Mouse (Mus musculus) limb, embryonic 12.5 days (tissue): Measurements from ENCODE around the gene Shroom1. TPM values are rescaled to one million over a fixed set of nuclear protein-coding genes. Genes with fewer than 3 reads are reported as not detected.

Experiments
- ATAC-seq: fragments of 200-750 bp; cut with Nextera tagmentation; 2 replicates; pipeline ENCODE4 v1.8.0; 2017; ENCODE audit warnings: low read depth, moderate TSS enrichment; ENCODE audit not compliant: insufficient number of reproducible peaks, insufficient read depth, low FRiP score, low TSS enrichment
- H3K27ac ChIP-seq: fragments of 300-500 bp; sonication (generic); 2 replicates; pipeline ENCODE4 v1.5.1; 2016; ENCODE audit warnings: mild to moderate bottlenecking, moderate library complexity
- H3K27me3 ChIP-seq: fragments of 300-500 bp; sonication (generic); 2 replicates; pipeline ENCODE4 v1.6.1; 2016; ENCODE audit warnings: mild to moderate bottlenecking, moderate library complexity
- H3K36me3 ChIP-seq: fragments of 300-500 bp; sonication (generic); 2 replicates; pipeline ENCODE4 v1.6.1; 2016; ENCODE audit warnings: mild to moderate bottlenecking, moderate library complexity
- H3K4me1 ChIP-seq: fragments of 300-500 bp; sonication (generic); replicated peaks from 2 replicates; pipeline ENCODE4 v1.6.1; 2016
- H3K4me2 ChIP-seq: fragments of 300-500 bp; sonication (generic); 2 replicates; pipeline ENCODE4 v1.6.1; 2016; ENCODE audit warnings: mild to moderate bottlenecking, moderate library complexity
- H3K4me3 ChIP-seq: fragments of 300-500 bp; sonication (generic); replicated peaks from 2 replicates; pipeline ENCODE4 v1.5.1; 2016; ENCODE audit warnings: mild to moderate bottlenecking
- H3K9ac ChIP-seq: fragments of 300-500 bp; sonication (generic); replicated peaks from 2 replicates; pipeline ENCODE4 v1.6.1; 2016; ENCODE audit warnings: mild to moderate bottlenecking, moderate library complexity
- H3K9me3 ChIP-seq: fragments of 300-500 bp; sonication (generic); 2 replicates; pipeline ENCODE4 v1.6.1; 2016; ENCODE audit warnings: mild to moderate bottlenecking, moderate library complexity
- WGBS: fragments of 180-500 bp; shearing (Covaris S2); methylation state at CpG from one replicate; pipeline ENCODE4 v1.1.7; 2016; 5-methylcytosine and 5-hydroxymethylcytosine counted together
- polyA plus RNA-seq: library from polyadenylated mRNA; unstranded; fragments of >200 nt; fragmentation: Nextera tagmentation; extraction: Ambion mirVana; gene quantifications from 2 replicates; pipeline ENCODE4 v1.2.1, GENCODE M21; 2016

Gene Shroom1
- polyA plus RNA-seq, 1 experiment from 2014 or later = 6.8 TPM

GRCm38 (mm10) chr11:53447996-53448395 lies 9.0 kb upstream of the Shroom1 start:
- Histone ChIP-seq H3K9me3 (no peaks in the 10 kb centered on the region), H3K4me2 (no peak overlapping the region), H3K9ac (no peak overlapping the region), H3K27ac (no peak overlapping the region), H3K27me3 (no peaks in the 10 kb centered on the region; the same call in 1 of the 2 replicates), H3K4me3 (no peak overlapping the region), H3K4me1 (peaks cover 7% of the 10 kb centered on the region; the same call in 1 of the 2 replicates), H3K36me3 (no peaks in the 10 kb centered on the region)
- ATAC-seq = no peak
- WGBS = 86% methylated on average over 8 of the region's 8 CpGs

GRCm38 (mm10) chr11:53448529-53448928 lies 8.5 kb upstream of the Shroom1 start:
- Histone ChIP-seq H3K9ac (no peak overlapping the region), H3K4me2 (no peak overlapping the region), H3K27me3 (no peaks in the 10 kb centered on the region; the same call in 1 of the 2 replicates), H3K4me1 (peaks cover 7% of the 10 kb centered on the region; the same call in 1 of the 2 replicates), H3K4me3 (no peak overlapping the region), H3K36me3 (no peaks in the 10 kb centered on the region), H3K9me3 (no peaks in the 10 kb centered on the region), H3K27ac (no peak overlapping the region)
- WGBS = 73% methylated on average over 1 of the region's 1 CpGs
- ATAC-seq = no peak

DNA sequence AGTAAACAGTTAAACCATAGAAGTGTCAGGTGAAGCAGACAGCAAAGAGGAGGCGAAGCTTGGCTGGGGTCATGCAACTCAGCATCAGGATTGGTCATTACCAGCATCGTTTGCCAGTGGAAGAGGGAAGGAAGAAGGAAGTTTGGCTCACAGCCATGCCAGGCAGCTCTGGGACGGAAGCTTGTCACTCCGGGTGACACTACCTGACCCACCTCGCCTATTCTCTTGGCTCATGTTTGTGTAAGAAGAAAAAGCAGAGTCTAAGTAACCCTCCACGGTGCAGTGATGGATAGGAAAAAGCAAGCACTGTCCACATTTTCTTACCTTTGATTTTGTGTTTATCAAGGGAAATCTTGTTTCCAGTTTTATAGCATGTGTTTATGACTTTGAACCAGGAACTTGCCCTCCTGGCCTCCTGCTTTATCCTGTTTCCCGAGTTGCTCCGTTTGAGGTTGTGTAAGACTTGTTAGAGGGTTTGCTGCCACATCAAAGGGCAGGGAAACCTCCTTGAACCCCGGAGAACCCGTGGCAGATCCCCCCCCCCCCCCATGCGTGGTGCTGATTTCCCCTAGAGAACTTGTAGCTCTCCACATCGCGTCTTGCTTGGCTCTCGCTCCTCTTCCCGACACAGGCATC lies 6.8 kb upstream of the Shroom1 start:
- ATAC-seq = no peak
- no peaks in the 10 kb centered on the region; the same call in 1 of the 2 replicates for H3K27me3 ChIP-seq
- no peaks in the 10 kb centered on the region for H3K36me3 ChIP-seq
- no peak overlapping the region for H3K4me2 ChIP-seq
- H3K4me3 ChIP-seq = no peak overlapping the region
- H3K9ac ChIP-seq = no peak overlapping the region
- WGBS = 43% methylated on average over 15 of the region's 15 CpGs
- H3K27ac ChIP-seq = no peak overlapping the region
- no peaks in the 10 kb centered on the region for H3K9me3 ChIP-seq
- H3K4me1 ChIP-seq = peaks cover 7% of the 10 kb centered on the region; the same call in 1 of the 2 replicates

GRCm38 (mm10) chr11:53451361-53451760 lies 5.6 kb upstream of the Shroom1 start:
- Histone ChIP-seq H3K9me3 (no peaks in the 10 kb centered on the region), H3K36me3 (no peaks in the 10 kb centered on the region), H3K4me1 (peaks cover 7% of the 10 kb centered on the region; the same call in 1 of the 2 replicates), H3K27me3 (peaks cover 6% of the 10 kb centered on the region; the same call in 1 of the 2 replicates), H3K4me3 (no peak overlapping the region), H3K27ac (no peak overlapping the region), H3K9ac (no peak overlapping the region), H3K4me2 (no peak overlapping the region)
- no peak for ATAC-seq
- 55% methylated on average over 2 of the region's 2 CpGs for WGBS

GRCm38 (mm10) chr11:53452396-53452795 lies 4.6 kb upstream of the Shroom1 start:
- Histone ChIP-seq H3K4me3 (no peak overlapping the region), H3K36me3 (no peaks in the 10 kb centered on the region), H3K27ac (no peak overlapping the region), H3K4me2 (no peak overlapping the region), H3K27me3 (peaks cover 8% of the 10 kb centered on the region; the same call in 1 of the 2 replicates), H3K9me3 (no peaks in the 10 kb centered on the region), H3K9ac (no peak overlapping the region), H3K4me1 (peaks cover 7% of the 10 kb centered on the region; the same call in 1 of the 2 replicates)
- ATAC-seq = no peak
- WGBS = 91% methylated on average over 9 of the region's 9 CpGs

GRCm38 (mm10) chr11:53453031-53453430 lies 4.0 kb upstream of the Shroom1 start:
- Histone ChIP-seq H3K27me3 (peaks cover 14% of the 10 kb centered on the region), H3K4me2 (no peak overlapping the region), H3K9me3 (no peaks in the 10 kb centered on the region), H3K27ac (no peak overlapping the region), H3K9ac (no peak overlapping the region), H3K4me3 (no peak overlapping the region), H3K4me1 (peaks cover 7% of the 10 kb centered on the region; the same call in 1 of the 2 replicates), H3K36me3 (no peaks in the 10 kb centered on the region)
- no peak for ATAC-seq
- WGBS = 84% methylated on average over 5 of the region's 5 CpGs

DNA sequence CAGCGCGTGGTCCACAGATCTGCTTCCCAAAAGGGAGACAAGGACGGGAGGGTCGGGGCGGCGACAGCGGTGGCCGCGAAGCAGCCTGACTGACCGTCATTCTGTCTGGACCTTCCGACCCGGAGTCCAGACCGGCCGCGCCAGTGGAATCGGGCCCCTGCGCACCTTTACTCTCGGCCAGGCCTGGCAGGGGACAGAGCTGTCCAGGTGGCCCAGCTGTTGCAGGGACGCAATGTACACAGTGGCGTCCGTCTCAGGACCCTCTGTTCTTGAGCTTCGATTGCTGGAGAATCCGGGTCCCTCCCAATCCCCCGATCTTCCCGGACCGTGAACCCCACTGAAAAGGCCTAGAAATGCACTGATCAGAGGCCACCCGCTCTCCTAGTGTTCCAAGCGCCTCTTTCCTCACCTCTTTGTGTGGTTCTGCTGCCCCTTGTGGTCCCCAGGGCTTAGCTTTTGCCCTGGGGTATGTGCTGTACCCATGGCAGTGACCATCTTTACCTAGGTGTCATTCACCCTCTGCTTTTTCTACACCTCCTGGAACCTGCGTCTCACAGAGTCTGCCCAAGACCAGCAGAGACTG lies 458 bp downstream of the Shroom1 start:
- H3K9me3 ChIP-seq = no peaks in the 10 kb centered on the region
- H3K27ac ChIP-seq = peak overlapping the region; percentile 45
- peak overlapping the region; percentile 87 for H3K4me2 ChIP-seq
- peaks cover 34% of the 10 kb centered on the region for H3K27me3 ChIP-seq
- peak; percentile 50; the same call in 1 of the 2 replicates for ATAC-seq
- peak overlapping the region; percentile 71 for H3K9ac ChIP-seq
- H3K36me3 ChIP-seq = no peaks in the 10 kb centered on the region
- 6% methylated on average over 29 of the region's 29 CpGs for WGBS
- H3K4me1 ChIP-seq = no peaks in the 10 kb centered on the region
- H3K4me3 ChIP-seq = peak overlapping the region; percentile 56

DNA sequence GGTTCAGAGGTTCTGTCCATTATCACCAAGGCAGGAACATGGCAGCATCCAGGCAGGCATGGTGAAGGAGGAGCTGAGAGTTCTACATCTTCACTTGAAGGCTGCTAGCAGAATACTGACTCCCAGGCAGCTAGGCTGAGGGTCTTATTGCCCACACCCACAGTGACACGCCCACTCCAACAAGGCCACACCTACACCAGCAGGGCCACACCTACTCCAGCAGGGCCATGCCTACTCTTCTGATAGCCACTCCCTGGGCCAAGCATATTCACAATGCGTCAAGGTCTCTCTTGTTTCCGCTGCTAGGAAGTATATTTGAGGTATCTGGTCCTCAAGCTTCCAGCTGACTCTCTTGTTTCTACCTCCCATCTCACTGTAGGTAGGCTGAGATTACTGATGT lies 2.0 kb downstream of the Shroom1 start:
- Histone ChIP-seq H3K9ac (no peak overlapping the region), H3K27me3 (peaks cover 49% of the 10 kb centered on the region), H3K4me1 (peaks cover 14% of the 10 kb centered on the region), H3K4me2 (no peak overlapping the region), H3K9me3 (no peaks in the 10 kb centered on the region), H3K27ac (no peak overlapping the region), H3K4me3 (no peak overlapping the region), H3K36me3 (no peaks in the 10 kb centered on the region)
- WGBS = 64% methylated on average over 3 of the region's 3 CpGs
- no peak for ATAC-seq

- Histone ChIP-seq H3K36me3 (peaks cover 4% of the 10 kb centered on the region; the same call in 1 of the 2 replicates), H3K9me3 (no peaks in the 10 kb centered on the region), H3K4me3 (no peak overlapping the region), H3K4me1 (peaks cover 15% of the 10 kb centered on the region), H3K27me3 (peaks cover 61% of the 10 kb centered on the region), H3K27ac (no peak overlapping the region), H3K9ac (no peak overlapping the region), H3K4me2 (no peak overlapping the region)
- WGBS = 91% methylated on average over 3 of the region's 3 CpGs
- ATAC-seq = no peak
Measured at GRCm38 (mm10) chr11:53460192-53460591, 3.2 kb downstream of the Shroom1 start.

GRCm38 (mm10) chr11:53461727-53462126 lies 4.7 kb downstream of the Shroom1 start:
- no peak overlapping the region for H3K4me2 ChIP-seq
- 24% methylated on average over 5 of the region's 5 CpGs for WGBS
- no peaks in the 10 kb centered on the region for H3K9me3 ChIP-seq
- no peak overlapping the region for H3K4me3 ChIP-seq
- peaks cover 68% of the 10 kb centered on the region for H3K27me3 ChIP-seq
- H3K27ac ChIP-seq = no peak overlapping the region
- no peak overlapping the region for H3K9ac ChIP-seq
- H3K4me1 ChIP-seq = peaks cover 20% of the 10 kb centered on the region
- H3K36me3 ChIP-seq = peaks cover 4% of the 10 kb centered on the region; the same call in 1 of the 2 replicates
- ATAC-seq = no peak

DNA sequence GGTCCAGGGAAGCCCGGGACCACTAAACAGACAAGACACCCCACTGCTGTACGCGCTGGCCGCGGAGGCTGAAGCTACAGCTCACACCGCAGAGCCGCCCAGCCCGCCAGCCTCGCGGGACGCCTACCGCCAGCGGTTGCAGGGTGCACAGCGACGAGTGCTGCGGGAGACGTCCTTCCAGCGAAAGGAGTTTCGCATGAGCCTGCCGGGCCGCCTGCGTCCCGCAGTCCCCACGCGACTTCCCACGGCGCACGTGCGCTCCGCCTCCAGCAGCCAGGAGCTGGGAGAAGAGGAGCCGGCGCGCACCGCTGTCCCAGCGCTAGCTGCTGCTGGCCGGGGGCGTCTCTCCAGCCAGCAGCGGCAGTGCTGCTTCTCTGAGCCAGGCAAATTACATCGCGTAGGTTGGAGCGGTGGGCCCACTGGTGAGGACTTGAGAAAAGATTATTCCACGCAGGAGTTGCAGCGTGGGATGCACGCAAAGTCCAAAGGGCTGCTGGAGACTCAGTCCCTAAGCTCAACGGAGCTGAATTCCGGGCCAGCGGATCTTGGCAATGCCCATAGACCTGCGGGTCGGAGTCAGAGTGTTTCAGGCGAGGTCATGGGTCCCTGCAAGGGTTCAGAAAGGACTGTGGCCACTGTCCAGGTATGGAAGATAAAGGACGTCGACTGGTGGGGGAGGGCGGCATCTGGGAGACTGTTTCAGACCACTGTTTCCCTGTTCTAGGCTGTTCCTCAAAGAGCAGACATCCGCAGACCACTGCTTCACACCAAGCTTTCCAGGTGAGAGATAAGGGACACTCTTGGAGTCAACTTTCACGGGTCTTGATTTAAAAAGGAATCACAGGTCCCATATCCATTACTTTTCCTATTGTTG lies 6.8 kb downstream of the Shroom1 start:
- no peak for ATAC-seq
- peaks cover 4% of the 10 kb centered on the region; the same call in 1 of the 2 replicates for H3K36me3 ChIP-seq
- 7% methylated on average over 55 of the region's 55 CpGs for WGBS
- H3K4me1 ChIP-seq = peaks cover 25% of the 10 kb centered on the region
- peaks cover 66% of the 10 kb centered on the region for H3K27me3 ChIP-seq
- H3K9me3 ChIP-seq = no peaks in the 10 kb centered on the region
- peak overlapping the region; percentile 44 for H3K9ac ChIP-seq
- peak overlapping the region; percentile 86 for H3K4me2 ChIP-seq
- H3K27ac ChIP-seq = no peak overlapping the region
- peak overlapping the region; percentile 40 for H3K4me3 ChIP-seq
